Mouse (Mus musculus) stomach, postnatal 0 days (tissue): ENCODE results near the gene Gm47969. TPM values are rescaled to one million over a fixed set of nuclear protein-coding genes. Genes with fewer than 3 reads are reported as not detected.

Source experiments
- ATAC-seq: fragments of 200-750 bp; cut with Nextera tagmentation; 2 replicates; pipeline ENCODE4 v1.8.0; 2017; ENCODE audit not compliant: low FRiP score, low TSS enrichment
- DNase-seq: peaks from one replicate; pipeline ENCODE4 v3.0.0-alpha.2; 2016; ENCODE audit warnings: low spot score
- H3K27ac ChIP-seq: fragments of 300-500 bp; sonication (generic); replicated peaks from 2 replicates; pipeline ENCODE4 v1.5.1; 2014; ENCODE audit warnings: mild to moderate bottlenecking, control low read depth
- H3K27me3 ChIP-seq: fragments of 300-500 bp; sonication (generic); 2 replicates; pipeline ENCODE4 v1.6.1; 2014; ENCODE audit warnings: low read length; ENCODE audit not compliant: control insufficient read depth, insufficient read depth
- H3K36me3 ChIP-seq: fragments of 300-500 bp; sonication (generic); 2 replicates; pipeline ENCODE4 v1.6.1; 2014; ENCODE audit warnings: low read length, mixed read lengths; ENCODE audit not compliant: control insufficient read depth, insufficient read depth
- H3K4me1 ChIP-seq: fragments of 300-500 bp; sonication (generic); replicated peaks from 2 replicates; pipeline ENCODE4 v1.6.1; 2014; ENCODE audit warnings: antibody characterized with exemption; ENCODE audit not compliant: control insufficient read depth, insufficient read depth
- H3K4me2 ChIP-seq: fragments of 300-500 bp; sonication (generic); replicated peaks from 2 replicates; pipeline ENCODE4 v1.6.1; 2014; ENCODE audit warnings: low read depth, mild to moderate bottlenecking, control low read depth, moderate library complexity
- H3K4me3 ChIP-seq: fragments of 300-500 bp; sonication (generic); 2 replicates; pipeline ENCODE4 v1.5.1; 2014; ENCODE audit warnings: low read depth, low read length, control low read depth
- H3K9ac ChIP-seq: fragments of 300-500 bp; sonication (generic); 2 replicates; pipeline ENCODE4 v1.6.1; 2014; ENCODE audit warnings: mild to moderate bottlenecking, low read length, control low read depth, mixed read lengths
- H3K9me3 ChIP-seq: fragments of 300-500 bp; sonication (generic); 2 replicates; pipeline ENCODE4 v1.6.1; 2016; ENCODE audit warnings: low read length; ENCODE audit not compliant: control insufficient read depth
- CTCF ChIP-seq: IDR thresholded peaks from 2 replicates; pipeline ENCODE4 v1.5.1; 2016; ENCODE audit warnings: antibody characterized with exemption, low read depth, mild to moderate bottlenecking, moderate library complexity
- EP300 ChIP-seq: optimal IDR thresholded peaks from 2 replicates; pipeline ENCODE3; 2016; ENCODE audit warnings: antibody characterized with exemption
- WGBS: fragments of 180-500 bp; shearing (Covaris S2); extraction: QIAGEN DNeasy Blood & Tissue Kit; methylation state at CpG from one replicate; pipeline ENCODE4 v1.1.7; 2014; 5-methylcytosine and 5-hydroxymethylcytosine counted together
- polyA plus RNA-seq: library from polyadenylated mRNA; unstranded; fragments of >200 nt; fragmentation: Nextera tagmentation; extraction: Ambion mirVana; gene quantifications from 2 replicates; pipeline ENCODE4 v1.2.1, GENCODE M21; 2015

The Gm47969 gene
- polyA plus RNA-seq, 1 experiment from 2014 or later, result not detected

- 19% methylated on average over 3 of the region's 3 CpGs for WGBS
These were observed 20.1 kb downstream of the Gm47969 start for GRCm38 (mm10) chr1:83064851-83065250.

DNA sequence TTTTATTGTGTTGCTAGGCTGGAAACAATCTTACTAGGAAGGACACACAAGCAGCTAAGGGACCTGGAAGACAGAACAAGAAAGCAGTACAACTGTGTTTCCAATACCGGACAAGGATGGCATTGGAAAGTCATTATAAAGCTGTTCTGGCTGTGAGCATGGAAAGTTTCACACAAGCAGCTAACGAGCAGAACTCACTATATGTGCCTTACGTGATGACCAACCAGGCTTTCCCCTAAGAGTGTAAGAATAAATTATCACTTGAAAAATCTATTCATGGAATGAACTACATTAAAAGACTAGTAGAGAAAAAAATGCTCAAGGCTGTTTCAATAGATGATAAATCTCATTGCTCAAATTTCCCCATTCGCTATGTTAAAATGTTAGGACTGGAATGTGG, 21.8 kb downstream of the Gm47969 start:
- no peak overlapping the region for H3K9ac ChIP-seq
- no peak for DNase-seq
- H3K27me3 ChIP-seq, result no peaks in the 10 kb centered on the region
- no peak overlapping the region for H3K4me3 ChIP-seq
- no peak overlapping the region for H3K4me2 ChIP-seq
- WGBS, result 89% methylated on average over 4 of the region's 4 CpGs
- TF ChIP-seq CTCF (no peak), EP300 (no peak)
- H3K36me3 ChIP-seq, result no peaks in the 10 kb centered on the region
- ATAC-seq, result no peak
- no peak overlapping the region for H3K27ac ChIP-seq
- no peaks in the 10 kb centered on the region for H3K9me3 ChIP-seq
- H3K4me1 ChIP-seq, result no peaks in the 10 kb centered on the region

More at GRCm38 (mm10) chr1:83064851-83065250, 20.1 kb downstream of the Gm47969 start:
- H3K4me1 ChIP-seq, result no peaks in the 10 kb centered on the region
- H3K27me3 ChIP-seq, result no peaks in the 10 kb centered on the region
- no peak overlapping the region for H3K4me2 ChIP-seq
- H3K4me3 ChIP-seq, result no peak overlapping the region
- no peaks in the 10 kb centered on the region for H3K36me3 ChIP-seq
- ATAC-seq (no peak), DNase-seq (peak; percentile 31)
- no peak overlapping the region for H3K9ac ChIP-seq
- H3K27ac ChIP-seq, result no peak overlapping the region
- no peaks in the 10 kb centered on the region for H3K9me3 ChIP-seq
- TF ChIP-seq EP300, result no peak
- TF ChIP-seq CTCF, result peak; percentile 78

GRCm38 (mm10) chr1:83067205-83067604, 22.5 kb downstream of the Gm47969 start:
- Histone ChIP-seq H3K4me3 (no peak overlapping the region), H3K36me3 (no peaks in the 10 kb centered on the region), H3K9ac (no peak overlapping the region), H3K4me2 (no peak overlapping the region), H3K4me1 (no peaks in the 10 kb centered on the region), H3K27ac (no peak overlapping the region), H3K27me3 (no peaks in the 10 kb centered on the region), H3K9me3 (no peaks in the 10 kb centered on the region)
- TF ChIP-seq CTCF, result no peak
- no peak for TF ChIP-seq EP300
- DNase-seq (no peak), ATAC-seq (no peak)
- WGBS, result 82% methylated on average over 10 of the region's 10 CpGs

DNA sequence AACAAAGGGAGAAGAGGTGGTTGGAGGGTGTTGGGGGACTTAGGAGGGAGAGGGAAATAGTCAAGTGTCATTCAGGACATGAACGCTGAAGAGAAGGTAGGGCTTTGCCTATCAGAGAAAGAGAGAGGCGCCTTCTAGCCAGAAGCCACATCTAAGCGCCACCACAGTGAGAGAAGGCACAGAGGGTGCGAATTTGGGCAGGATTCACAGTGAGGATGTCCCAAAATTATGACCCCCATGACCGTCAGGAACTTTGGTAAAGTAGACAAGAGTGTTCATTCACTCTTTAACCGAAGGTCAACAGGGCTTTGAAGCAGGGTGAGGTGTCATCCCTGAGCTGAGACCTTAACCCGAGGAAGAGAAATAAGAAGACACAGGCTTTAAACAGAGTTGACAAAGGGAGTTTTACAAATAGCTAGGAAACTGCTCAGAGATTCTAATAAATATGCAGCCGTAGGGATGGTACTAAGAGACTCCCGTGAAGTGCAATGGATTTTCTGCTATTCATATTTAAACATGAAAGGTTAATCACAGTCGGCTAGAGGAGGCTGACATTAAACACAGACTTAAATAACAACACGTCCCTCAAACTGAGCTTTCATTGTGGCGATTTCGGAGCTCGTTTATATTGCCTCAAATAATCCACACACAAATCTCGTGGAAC, 30.9 kb downstream of the Gm47969 start:
- ATAC-seq, result no peak

DNA sequence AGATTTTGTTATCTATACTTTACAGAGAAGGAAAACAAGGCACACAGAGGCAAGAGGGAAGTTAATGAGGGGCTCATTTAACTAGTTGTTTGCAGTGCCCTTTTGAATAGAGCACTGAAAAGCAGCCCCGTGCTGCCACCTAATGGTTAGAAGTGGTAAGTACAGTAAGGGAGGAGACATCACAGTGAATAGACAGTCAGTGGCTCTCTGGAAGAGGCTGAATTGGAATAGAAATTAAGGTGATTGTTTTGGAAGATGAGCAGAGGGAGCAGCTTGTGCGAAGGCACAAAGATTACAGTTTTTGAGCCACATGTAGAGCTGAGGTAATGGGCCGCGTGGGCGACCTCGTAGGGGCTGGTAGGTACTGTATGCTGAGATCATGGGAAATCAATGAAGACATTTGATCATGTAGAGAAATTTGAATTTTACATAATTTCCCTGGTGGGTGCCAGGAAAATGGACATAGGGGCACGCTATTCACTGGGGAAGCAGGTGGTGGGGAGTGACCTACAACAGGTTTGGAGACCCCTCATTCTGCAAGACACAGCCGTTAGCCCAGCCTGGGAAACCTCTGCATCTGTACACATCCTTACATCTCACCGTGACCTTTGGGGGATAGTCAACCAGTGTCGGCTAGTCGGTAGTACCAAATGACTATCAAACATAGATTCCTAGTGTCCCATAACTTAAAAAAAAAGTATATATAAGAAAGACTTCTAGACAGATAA, 31.6 kb downstream of the Gm47969 start:
- Histone ChIP-seq H3K27me3 (no peaks in the 10 kb centered on the region), H3K27ac (no peak overlapping the region), H3K4me3 (peak overlapping the region; percentile 21; the same call in 1 of the 2 replicates), H3K9me3 (no peaks in the 10 kb centered on the region), H3K4me2 (peak overlapping the region; percentile 46), H3K4me1 (no peaks in the 10 kb centered on the region), H3K9ac (no peak overlapping the region), H3K36me3 (no peaks in the 10 kb centered on the region)
- ATAC-seq, result peak; percentile 54; the same call in 1 of the 2 replicates
- peak; percentile 38 for DNase-seq
- TF ChIP-seq CTCF (peak; percentile 94), EP300 (no peak)
- 48% methylated on average over 11 of the region's 11 CpGs for WGBS

More for the DNA sequence above, 30.9 kb downstream of the Gm47969 start:
- peak overlapping the region; percentile 21; the same call in 1 of the 2 replicates for H3K4me3 ChIP-seq
- H3K9ac ChIP-seq, result no peak overlapping the region
- no peaks in the 10 kb centered on the region for H3K9me3 ChIP-seq
- no peaks in the 10 kb centered on the region for H3K27me3 ChIP-seq
- WGBS, result 33% methylated on average over 15 of the region's 15 CpGs
- no peaks in the 10 kb centered on the region for H3K4me1 ChIP-seq
- peak overlapping the region; percentile 46 for H3K4me2 ChIP-seq
- H3K36me3 ChIP-seq, result no peaks in the 10 kb centered on the region
- TF ChIP-seq EP300 (no peak), CTCF (no peak)
- DNase-seq, result no peak
- no peak overlapping the region for H3K27ac ChIP-seq

DNA sequence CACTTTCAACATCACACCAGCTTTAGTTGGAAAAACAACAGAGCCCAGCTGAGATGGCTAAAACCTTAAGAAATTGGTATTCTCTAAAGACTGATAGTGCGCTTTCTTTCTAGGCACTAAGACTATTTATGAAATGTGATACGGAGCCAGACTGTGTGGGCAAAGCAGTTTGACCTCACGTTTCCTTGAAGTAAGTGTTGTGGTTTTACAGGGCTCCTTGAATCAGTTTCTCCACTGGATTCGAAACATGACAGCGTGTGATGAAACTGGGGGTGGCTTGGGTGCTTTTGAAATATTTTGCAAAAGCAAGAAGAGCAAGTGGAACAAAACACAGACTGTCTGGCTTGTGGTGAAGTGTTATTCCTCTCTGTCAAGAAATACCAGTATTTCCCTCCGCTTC, 32.3 kb downstream of the Gm47969 start:
- TF ChIP-seq EP300, result no peak
- no peak for TF ChIP-seq CTCF
- H3K9ac ChIP-seq, result no peak overlapping the region
- DNase-seq (no peak), ATAC-seq (no peak)
- H3K4me1 ChIP-seq, result no peaks in the 10 kb centered on the region
- no peaks in the 10 kb centered on the region for H3K9me3 ChIP-seq
- H3K4me2 ChIP-seq, result no peak overlapping the region
- H3K4me3 ChIP-seq, result no peak overlapping the region
- H3K36me3 ChIP-seq, result no peaks in the 10 kb centered on the region
- no peaks in the 10 kb centered on the region for H3K27me3 ChIP-seq
- WGBS, result 59% methylated on average over 6 of the region's 6 CpGs
- H3K27ac ChIP-seq, result no peak overlapping the region
